Mouse (Mus musculus): Measurements from ENCODE around the gene Rpa2. TPM values are rescaled to one million over a fixed set of nuclear protein-coding genes. Genes with fewer than 3 reads are reported as not detected.

Gene Rpa2
- polyA plus RNA-seq, 1 experiment from 2014 or later: 105 TPM

- Histone ChIP-seq H3K9me3 (ENCODE audit: control insufficient read depth, low read depth, low read length) (no peaks in the 10 kb centered on the region), H3K4me2 (replicated peaks; ENCODE audit: low read depth, low read length) (no peak overlapping the region), H3K36me3 (ENCODE audit: control insufficient read depth, insufficient read depth, low read length) (no peaks in the 10 kb centered on the region), H3K27me3 (ENCODE audit: control insufficient read depth, insufficient read depth, low read length) (no peaks in the 10 kb centered on the region), H3K4me1 (ENCODE audit: control insufficient read depth, insufficient read depth, low read length) (no peaks in the 10 kb centered on the region), H3K4me3 (ENCODE audit: low read depth, low read length) (no peak overlapping the region), H3K27ac (ENCODE audit: low read length) (no peak overlapping the region), H3K9ac (replicated peaks; ENCODE audit: low read depth, low read length) (no peak overlapping the region)
- ATAC-seq (ENCODE audit: insufficient number of reproducible peaks, insufficient read depth, low FRiP score, low read depth): no peak
- WGBS: 83% methylated on average over 7 of the region's 7 CpGs
Measured at GRCm38 (mm10) chr4:132816404-132816803, 48.3 kb downstream of the Rpa2 start.

- no peak overlapping the region for H3K4me2 ChIP-seq (replicated peaks; ENCODE audit: low read depth, low read length)
- no peak overlapping the region for H3K27ac ChIP-seq (ENCODE audit: low read length)
- no peaks in the 10 kb centered on the region for H3K4me1 ChIP-seq (ENCODE audit: control insufficient read depth, insufficient read depth, low read length)
- H3K36me3 ChIP-seq (ENCODE audit: control insufficient read depth, insufficient read depth, low read length): no peaks in the 10 kb centered on the region
- H3K9ac ChIP-seq (replicated peaks; ENCODE audit: low read depth, low read length): no peak overlapping the region
- ATAC-seq (ENCODE audit: insufficient number of reproducible peaks, insufficient read depth, low FRiP score, low read depth): no peak
- no peaks in the 10 kb centered on the region for H3K9me3 ChIP-seq (ENCODE audit: control insufficient read depth, low read depth, low read length)
- H3K27me3 ChIP-seq (ENCODE audit: control insufficient read depth, insufficient read depth, low read length): no peaks in the 10 kb centered on the region
- H3K4me3 ChIP-seq (ENCODE audit: low read depth, low read length): no peak overlapping the region
- WGBS: 61% methylated on average over 2 of the region's 2 CpGs
Measured at GRCm38 (mm10) chr4:132816855-132817254, 48.7 kb downstream of the Rpa2 start.

DNA sequence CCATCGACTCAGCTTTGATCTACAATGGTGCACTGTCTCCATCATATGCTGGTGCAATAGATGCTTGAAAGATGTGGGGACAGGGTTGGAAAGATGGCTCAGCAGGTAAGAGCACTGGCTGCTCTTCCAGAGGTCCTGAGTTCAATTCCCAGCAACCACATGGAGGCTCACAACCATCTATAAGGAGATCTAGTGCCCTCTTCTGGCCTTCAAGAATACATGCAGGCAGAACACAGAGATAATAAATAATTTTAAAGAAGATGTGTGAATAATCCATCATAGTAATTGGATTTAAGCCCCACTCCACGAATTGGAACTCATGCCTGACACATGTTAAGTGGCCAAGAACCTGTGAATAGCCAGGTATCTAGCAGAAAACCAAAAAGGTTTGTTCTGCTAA is 50.3 kb downstream of the Rpa2 start:
- Histone ChIP-seq H3K27ac (ENCODE audit: low read length) (no peak overlapping the region), H3K36me3 (ENCODE audit: control insufficient read depth, insufficient read depth, low read length) (no peaks in the 10 kb centered on the region), H3K4me2 (replicated peaks; ENCODE audit: low read depth, low read length) (no peak overlapping the region), H3K27me3 (ENCODE audit: control insufficient read depth, insufficient read depth, low read length) (no peaks in the 10 kb centered on the region), H3K9me3 (ENCODE audit: control insufficient read depth, low read depth, low read length) (no peaks in the 10 kb centered on the region), H3K4me3 (ENCODE audit: low read depth, low read length) (no peak overlapping the region), H3K9ac (replicated peaks; ENCODE audit: low read depth, low read length) (no peak overlapping the region), H3K4me1 (ENCODE audit: control insufficient read depth, insufficient read depth, low read length) (no peaks in the 10 kb centered on the region)
- no peak for ATAC-seq (ENCODE audit: insufficient number of reproducible peaks, insufficient read depth, low FRiP score, low read depth)
- 49% methylated on average over 2 of the region's 2 CpGs for WGBS

GRCm38 (mm10) chr4:132823614-132824366 is 55.7 kb downstream of the Rpa2 start:
- Histone ChIP-seq H3K27ac (ENCODE audit: low read length) (no peak overlapping the region), H3K4me2 (replicated peaks; ENCODE audit: low read depth, low read length) (no peak overlapping the region), H3K27me3 (ENCODE audit: control insufficient read depth, insufficient read depth, low read length) (no peaks in the 10 kb centered on the region), H3K4me1 (ENCODE audit: control insufficient read depth, insufficient read depth, low read length) (no peaks in the 10 kb centered on the region), H3K9me3 (ENCODE audit: control insufficient read depth, low read depth, low read length) (no peaks in the 10 kb centered on the region), H3K9ac (replicated peaks; ENCODE audit: low read depth, low read length) (no peak overlapping the region), H3K4me3 (ENCODE audit: low read depth, low read length) (no peak overlapping the region), H3K36me3 (ENCODE audit: control insufficient read depth, insufficient read depth, low read length) (peaks cover 27% of the 10 kb centered on the region)
- peak; percentile 37; the same call in 1 of the 2 replicates for ATAC-seq (ENCODE audit: insufficient number of reproducible peaks, insufficient read depth, low FRiP score, low read depth)
- WGBS: 60% methylated on average over 8 of the region's 8 CpGs

Other genes starting within 250 kb of the Rpa2 start
- 1,247 and 1,358 TPM in 2 replicates for gene Atpif1, start 234.7 kb upstream of the Rpa2 start, polyA plus RNA-seq (2014; fragmentation: Nextera tagmentation; extraction: Ambion mirVana)
- gene Dnajc8, start 232.8 kb upstream of the Rpa2 start, polyA plus RNA-seq (2014; fragmentation: Nextera tagmentation; extraction: Ambion mirVana): 163 and 171 TPM in 2 replicates
- gene Ptafr, start 204.3 kb upstream of the Rpa2 start, polyA plus RNA-seq (2014; fragmentation: Nextera tagmentation; extraction: Ambion mirVana): 1.0 and 1.2 TPM in 2 replicates
- 30.4 and 32.3 TPM in 2 replicates for gene Eya3, start 129.3 kb upstream of the Rpa2 start, polyA plus RNA-seq (2014; fragmentation: Nextera tagmentation; extraction: Ambion mirVana)
- 4.1 and 6.3 TPM in 2 replicates for gene Xkr8, start 35.8 kb upstream of the Rpa2 start, polyA plus RNA-seq (2014; fragmentation: Nextera tagmentation; extraction: Ambion mirVana)
- 5.0 and 6.2 TPM in 2 replicates for gene Smpdl3b, start 11.1 kb upstream of the Rpa2 start, polyA plus RNA-seq (2014; fragmentation: Nextera tagmentation; extraction: Ambion mirVana)
- 1.1 and 1.9 TPM in 2 replicates for gene Themis2, start 28.1 kb downstream of the Rpa2 start, polyA plus RNA-seq (2014; fragmentation: Nextera tagmentation; extraction: Ambion mirVana)
- gene Ppp1r8, start 74.8 kb downstream of the Rpa2 start, polyA plus RNA-seq (2014; fragmentation: Nextera tagmentation; extraction: Ambion mirVana): 55.9 and 57.9 TPM in 2 replicates
- gene Stx12, start 116.2 kb downstream of the Rpa2 start, polyA plus RNA-seq (2014; fragmentation: Nextera tagmentation; extraction: Ambion mirVana): 63.2 and 66.0 TPM in 2 replicates
- 45.7 and 47.0 TPM in 2 replicates for gene Fam76a, start 154.2 kb downstream of the Rpa2 start, polyA plus RNA-seq (2014; fragmentation: Nextera tagmentation; extraction: Ambion mirVana)
- 0.13 and 0.19 TPM in 2 replicates for gene Fgr, start 205.8 kb downstream of the Rpa2 start, polyA plus RNA-seq (2014; fragmentation: Nextera tagmentation; extraction: Ambion mirVana)
- gene Ahdc1, start 242.9 kb downstream of the Rpa2 start, polyA plus RNA-seq (2014; fragmentation: Nextera tagmentation; extraction: Ambion mirVana): 10.3 and 10.7 TPM in 2 replicates

Data from stomach, embryonic 14.5 days (tissue).